17 mouse cellular contexts compared by ENCODE assay signal in the genomic region with DNA sequence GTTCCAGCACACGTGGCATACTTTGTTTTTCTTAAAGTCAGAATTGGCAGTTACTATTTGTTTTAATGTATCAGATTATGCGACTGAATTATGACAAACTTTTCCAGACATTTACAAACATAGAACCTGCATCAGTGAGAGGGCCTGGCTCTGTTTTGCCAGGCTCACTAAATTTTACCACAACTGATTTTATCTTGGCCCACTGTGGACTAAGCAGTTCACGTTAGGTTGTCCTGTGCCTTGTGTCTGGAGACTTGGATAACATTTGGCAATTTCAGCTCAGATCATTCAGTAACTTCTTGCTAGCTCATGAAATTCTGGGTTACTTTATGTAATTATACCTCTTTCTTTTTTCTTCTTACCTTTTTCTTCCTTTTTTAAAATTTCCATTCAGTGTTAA.
"Had no signal": no experiment of that assay in that cellular context is flagged by ENCODE, and none has a peak within 500 bp of the region (broad histone marks: within the 10 kb centered on the region; RNA-seq: fewer than 3 reads in every experiment).

No protein-coding gene starts in this region.

- H3K9ac ChIP-seq: liver, embryonic 13.5 days; liver, embryonic 15.5 days; liver, postnatal 0 days; lung, embryonic 15.5 days; midbrain, embryonic 13.5 days; midbrain, embryonic 15.5 days; neural tube, embryonic 12.5 days had no signal

- DNase-seq: liver, embryonic 13.5 days; liver, postnatal 0 days; lung, adult 2 months; lung, postnatal 14 days; lung, postnatal 36 days; right cerebral cortex, postnatal 14 days; spleen, adult 18-20 months; thymus, adult 2 months; thymus, postnatal 25 days; thymus, postnatal 4 days had no signal

- H3K4me3 ChIP-seq: liver, embryonic 13.5 days; liver, embryonic 15.5 days; lung, embryonic 15.5 days; midbrain, embryonic 13.5 days; midbrain, embryonic 15.5 days; neural tube, embryonic 12.5 days had no signal

- H3K27ac ChIP-seq: liver, embryonic 13.5 days; liver, embryonic 15.5 days; lung, embryonic 15.5 days; macrophage; midbrain, embryonic 13.5 days; midbrain, embryonic 15.5 days; neural tube, embryonic 12.5 days had no signal

- ATAC-seq: liver, postnatal 0 days; lung, postnatal 0 days; midbrain, embryonic 13.5 days; midbrain, embryonic 15.5 days had no signal

- H3K4me1 ChIP-seq: lung, embryonic 15.5 days had no signal

- H3K27me3 ChIP-seq: liver, embryonic 13.5 days; liver, embryonic 15.5 days; lung, embryonic 15.5 days; midbrain, embryonic 13.5 days; midbrain, embryonic 15.5 days; neural tube, embryonic 12.5 days had no signal

- H3K9me3 ChIP-seq: liver, embryonic 13.5 days; liver, embryonic 15.5 days; lung, embryonic 15.5 days; midbrain, embryonic 13.5 days; midbrain, embryonic 15.5 days; neural tube, embryonic 12.5 days had no signal
